Mouse (Mus musculus) limb, embryonic 15.5 days (tissue): ENCODE measurements around the gene Pik3r3. TPM values are rescaled to one million over a fixed set of nuclear protein-coding genes. Genes with fewer than 3 reads are reported as not detected.
"Not testable (repeated sequence)": the region's sequence is repeated elsewhere in the genome, so short reads cannot be mapped to it uniquely, and the experiment has no call there.

Experiments
- ATAC-seq: fragments of 200-750 bp; cut with Nextera tagmentation; 2 replicates; pipeline ENCODE4 v1.8.0; 2017; ENCODE audit warnings: low read depth, moderate TSS enrichment; ENCODE audit not compliant: insufficient number of reproducible peaks, low FRiP score, low TSS enrichment
- H3K27ac ChIP-seq: fragments of 300-500 bp; sonication (generic); 2 replicates; pipeline ENCODE4 v1.5.1; 2015; ENCODE audit warnings: moderate library complexity, mild to moderate bottlenecking, inconsistent platforms
- H3K27me3 ChIP-seq: fragments of 300-500 bp; sonication (generic); 2 replicates; pipeline ENCODE4 v1.6.1; 2015; ENCODE audit warnings: inconsistent platforms
- H3K36me3 ChIP-seq: fragments of 300-500 bp; sonication (generic); 2 replicates; pipeline ENCODE4 v1.6.1; 2015; ENCODE audit warnings: inconsistent platforms
- H3K4me1 ChIP-seq: fragments of 300-500 bp; sonication (generic); 2 replicates; pipeline ENCODE4 v1.6.1; 2015; ENCODE audit warnings: inconsistent platforms
- H3K4me2 ChIP-seq: fragments of 300-500 bp; sonication (generic); 2 replicates; pipeline ENCODE4 v1.6.1; 2015; ENCODE audit warnings: mild to moderate bottlenecking, inconsistent platforms
- H3K4me3 ChIP-seq: fragments of 300-500 bp; sonication (generic); 2 replicates; pipeline ENCODE4 v1.5.1; 2015; ENCODE audit warnings: mild to moderate bottlenecking, inconsistent platforms
- H3K9ac ChIP-seq: fragments of 300-500 bp; sonication (generic); 2 replicates; pipeline ENCODE4 v1.6.1; 2015; ENCODE audit warnings: inconsistent platforms
- H3K9me3 ChIP-seq: fragments of 300-500 bp; sonication (generic); 2 replicates; pipeline ENCODE4 v1.6.1; 2016; ENCODE audit warnings: inconsistent platforms
- WGBS: fragments of 180-500 bp; shearing (Covaris S2); methylation state at CpG from one replicate; pipeline ENCODE4 v1.1.7; 2015; 5-methylcytosine and 5-hydroxymethylcytosine counted together
- polyA plus RNA-seq: library from polyadenylated mRNA; unstranded; fragments of >200 nt; fragmentation: Nextera tagmentation; extraction: Ambion mirVana; gene quantifications from 2 replicates; pipeline ENCODE4 v1.2.1, GENCODE M21; 2015

Gene Pik3r3
- polyA plus RNA-seq, 1 experiment from 2014 or later, result 11.8 TPM

- no peaks in the 10 kb centered on the region for H3K27me3 ChIP-seq
- ATAC-seq, result no peak
- WGBS, result under 1% methylated on average over 23 of the region's 23 CpGs
- H3K9me3 ChIP-seq, result no peaks in the 10 kb centered on the region
- no peaks in the 10 kb centered on the region for H3K36me3 ChIP-seq
- H3K27ac ChIP-seq, result peak overlapping the region; percentile 94
- H3K4me1 ChIP-seq, result 0 out of 2 replicates have a peak, but pooled peaks cover 5% of the 10 kb centered on the region
- H3K4me2 ChIP-seq, result peak overlapping the region; percentile 67
- H3K9ac ChIP-seq, result peak overlapping the region; percentile 44
- peak overlapping the region; percentile 71 for H3K4me3 ChIP-seq
Measured at GRCm38 (mm10) chr4:116221996-116222842, 801 bp downstream of the Pik3r3 start.

GRCm38 (mm10) chr4:116222843-116223119, 1.4 kb downstream of the Pik3r3 start:
- 3% methylated on average over 6 of the region's 6 CpGs for WGBS
- peak overlapping the region; percentile 44; the same call in 1 of the 2 replicates for H3K9ac ChIP-seq

GRCm38 (mm10) chr4:116243377-116243776, 22.0 kb downstream of the Pik3r3 start:
- no peaks in the 10 kb centered on the region for H3K9me3 ChIP-seq

More at GRCm38 (mm10) chr4:116222843-116223119, 1.4 kb downstream of the Pik3r3 start:
- ATAC-seq, result no peak
- no peaks in the 10 kb centered on the region for H3K27me3 ChIP-seq
- peak overlapping the region; percentile 71 for H3K4me3 ChIP-seq
- no peaks in the 10 kb centered on the region for H3K36me3 ChIP-seq
- H3K4me2 ChIP-seq, result peak overlapping the region; percentile 67
- H3K9me3 ChIP-seq, result no peaks in the 10 kb centered on the region
- 0 out of 2 replicates have a peak, but pooled peaks cover 5% of the 10 kb centered on the region for H3K4me1 ChIP-seq
- no peak overlapping the region for H3K27ac ChIP-seq

GRCm38 (mm10) chr4:116244240-116244639, 22.8 kb downstream of the Pik3r3 start:
- no peaks in the 10 kb centered on the region for H3K4me1 ChIP-seq
- no peaks in the 10 kb centered on the region for H3K9me3 ChIP-seq
- H3K27ac ChIP-seq, result no peak overlapping the region
- H3K27me3 ChIP-seq, result no peaks in the 10 kb centered on the region
- H3K4me3 ChIP-seq, result no peak overlapping the region
- H3K36me3 ChIP-seq, result no peaks in the 10 kb centered on the region
- H3K4me2 ChIP-seq, result no peak overlapping the region
- ATAC-seq, result no peak
- no peak overlapping the region for H3K9ac ChIP-seq
- 69% methylated on average over 2 of the region's 2 CpGs for WGBS

More at GRCm38 (mm10) chr4:116243377-116243776, 22.0 kb downstream of the Pik3r3 start:
- Histone ChIP-seq H3K4me3 (no peak overlapping the region), H3K27ac (no peak overlapping the region), H3K36me3 (no peaks in the 10 kb centered on the region), H3K4me2 (no peak overlapping the region), H3K9ac (no peak overlapping the region), H3K4me1 (no peaks in the 10 kb centered on the region), H3K27me3 (no peaks in the 10 kb centered on the region)
- ATAC-seq, result no peak
- WGBS, result 83% methylated on average over 3 of the region's 3 CpGs

- H3K4me1 ChIP-seq, H3K4me3 ChIP-seq, H3K9me3 ChIP-seq, H3K9ac ChIP-seq, H3K27ac ChIP-seq, H3K27me3 ChIP-seq, ATAC-seq, H3K4me2 ChIP-seq, H3K36me3 ChIP-seq: not testable (repeated sequence)
- WGBS, result 52% methylated on average over 3 of the region's 3 CpGs
Measured at GRCm38 (mm10) chr4:116245926-116246325, 24.5 kb downstream of the Pik3r3 start.

- no peak overlapping the region for H3K4me2 ChIP-seq
- H3K27ac ChIP-seq, result no peak overlapping the region
- WGBS, result 93% methylated on average over 3 of the region's 3 CpGs
- no peaks in the 10 kb centered on the region for H3K9me3 ChIP-seq
- no peaks in the 10 kb centered on the region for H3K27me3 ChIP-seq
- H3K4me1 ChIP-seq, result no peaks in the 10 kb centered on the region
- no peak for ATAC-seq
- H3K36me3 ChIP-seq, result no peaks in the 10 kb centered on the region
- H3K4me3 ChIP-seq, result no peak overlapping the region
- no peak overlapping the region for H3K9ac ChIP-seq
Measured at GRCm38 (mm10) chr4:116249986-116250385, 28.6 kb downstream of the Pik3r3 start.

- Histone ChIP-seq H3K4me1 (no peaks in the 10 kb centered on the region), H3K9ac (no peak overlapping the region), H3K9me3 (no peaks in the 10 kb centered on the region), H3K27me3 (no peaks in the 10 kb centered on the region), H3K4me2 (no peak overlapping the region), H3K4me3 (no peak overlapping the region), H3K27ac (no peak overlapping the region), H3K36me3 (peaks cover 18% of the 10 kb centered on the region)
- ATAC-seq, result no peak
- WGBS, result 92% methylated on average over 6 of the region's 6 CpGs
Measured at GRCm38 (mm10) chr4:116268220-116268619, 46.8 kb downstream of the Pik3r3 start.

- Histone ChIP-seq H3K4me1 (no peaks in the 10 kb centered on the region), H3K4me3 (no peak overlapping the region), H3K27ac (no peak overlapping the region), H3K9ac (no peak overlapping the region), H3K9me3 (no peaks in the 10 kb centered on the region), H3K36me3 (peaks cover 13% of the 10 kb centered on the region; the same call in 1 of the 2 replicates), H3K27me3 (no peaks in the 10 kb centered on the region), H3K4me2 (no peak overlapping the region)
- ATAC-seq, result no peak
- WGBS, result 83% methylated on average over 2 of the region's 2 CpGs
Measured at GRCm38 (mm10) chr4:116282211-116282610, 60.8 kb downstream of the Pik3r3 start.

GRCm38 (mm10) chr4:116291561-116291960, 70.1 kb downstream of the Pik3r3 start:
- ATAC-seq, result no peak
- no peak overlapping the region for H3K9ac ChIP-seq
- H3K4me2 ChIP-seq, result no peak overlapping the region
- H3K4me1 ChIP-seq, result no peaks in the 10 kb centered on the region
- H3K27me3 ChIP-seq, result no peaks in the 10 kb centered on the region
- H3K36me3 ChIP-seq, result peaks cover 43% of the 10 kb centered on the region
- WGBS, result 90% methylated on average over 6 of the region's 6 CpGs
- H3K9me3 ChIP-seq, result no peaks in the 10 kb centered on the region
- H3K27ac ChIP-seq, result no peak overlapping the region
- no peak overlapping the region for H3K4me3 ChIP-seq

GRCm38 (mm10) chr4:116293296-116293695, 71.9 kb downstream of the Pik3r3 start:
- Histone ChIP-seq H3K36me3 (peaks cover 31% of the 10 kb centered on the region), H3K27me3 (no peaks in the 10 kb centered on the region), H3K4me1 (no peaks in the 10 kb centered on the region), H3K27ac (no peak overlapping the region), H3K9me3 (no peaks in the 10 kb centered on the region), H3K4me3 (no peak overlapping the region), H3K9ac (no peak overlapping the region), H3K4me2 (no peak overlapping the region)
- no peak for ATAC-seq
- WGBS, result 86% methylated on average over 12 of the region's 12 CpGs

GRCm38 (mm10) chr4:116300878-116301355, 79.5 kb downstream of the Pik3r3 start:
- peak; percentile 55; the same call in 1 of the 2 replicates for ATAC-seq
- Histone ChIP-seq H3K27ac (peak overlapping the region; percentile 38; the same call in 1 of the 2 replicates), H3K4me2 (no peak overlapping the region), H3K4me1 (no peaks in the 10 kb centered on the region), H3K9me3 (no peaks in the 10 kb centered on the region), H3K27me3 (no peaks in the 10 kb centered on the region), H3K36me3 (peaks cover 15% of the 10 kb centered on the region; the same call in 1 of the 2 replicates), H3K4me3 (no peak overlapping the region), H3K9ac (no peak overlapping the region)
- 61% methylated on average over 4 of the region's 4 CpGs for WGBS

GRCm38 (mm10) chr4:116304551-116304950, 83.1 kb downstream of the Pik3r3 start:
- 23% methylated on average over 1 of the region's 1 CpGs for WGBS
- Histone ChIP-seq H3K4me2 (no peak overlapping the region), H3K4me3 (no peak overlapping the region), H3K27ac (no peak overlapping the region), H3K27me3 (no peaks in the 10 kb centered on the region), H3K9ac (no peak overlapping the region), H3K36me3 (peaks cover 44% of the 10 kb centered on the region), H3K4me1 (no peaks in the 10 kb centered on the region), H3K9me3 (no peaks in the 10 kb centered on the region)
- no peak for ATAC-seq
